Mouse (Mus musculus) CD4-positive, CD25-positive, alpha-beta regulatory T cell, adult 2 months (primary cell): ENCODE data around the gene Jade2.

Experiments
- DNase-seq: peaks from one replicate; pipeline ENCODE4 v3.0.0-alpha.2; 2012; ENCODE audit warnings: low read depth, low spot score

Jade2 gene

DNA sequence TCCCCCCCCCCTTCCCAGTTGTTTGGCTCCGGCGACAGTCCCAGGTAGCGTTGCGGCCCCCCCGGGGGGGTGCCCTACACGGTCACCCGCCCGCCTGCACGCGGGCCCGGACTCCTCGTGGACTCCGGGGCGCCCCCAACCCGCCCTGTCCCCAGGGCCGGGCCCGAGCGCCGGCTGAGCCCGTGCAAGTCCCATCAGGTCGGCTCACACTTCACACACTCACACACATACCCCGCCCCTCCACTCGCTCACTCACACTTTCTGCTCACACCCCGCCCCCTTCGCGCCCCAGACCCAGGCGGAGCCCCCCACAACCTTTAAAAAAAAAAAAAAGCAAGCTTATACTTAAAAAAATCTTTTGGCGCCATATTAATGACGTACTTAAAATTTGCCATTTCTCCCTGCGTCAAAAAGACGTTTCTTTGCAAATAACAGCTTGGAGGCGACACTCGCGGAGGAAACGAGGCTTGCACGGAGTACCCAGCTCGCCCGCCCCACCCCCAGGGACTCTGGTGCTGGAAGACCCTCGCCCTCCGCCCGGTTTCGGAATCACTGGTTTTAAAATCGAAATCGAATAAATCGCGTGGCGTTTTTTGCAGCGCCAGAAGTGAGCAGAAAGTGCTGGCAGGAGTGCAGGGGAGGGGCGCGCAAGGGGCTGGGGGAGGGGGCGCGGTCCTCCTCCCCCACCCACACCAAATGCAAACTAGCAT lies 520 bp upstream of the Jade2 start:
- peak; percentile 91 for DNase-seq

DNA sequence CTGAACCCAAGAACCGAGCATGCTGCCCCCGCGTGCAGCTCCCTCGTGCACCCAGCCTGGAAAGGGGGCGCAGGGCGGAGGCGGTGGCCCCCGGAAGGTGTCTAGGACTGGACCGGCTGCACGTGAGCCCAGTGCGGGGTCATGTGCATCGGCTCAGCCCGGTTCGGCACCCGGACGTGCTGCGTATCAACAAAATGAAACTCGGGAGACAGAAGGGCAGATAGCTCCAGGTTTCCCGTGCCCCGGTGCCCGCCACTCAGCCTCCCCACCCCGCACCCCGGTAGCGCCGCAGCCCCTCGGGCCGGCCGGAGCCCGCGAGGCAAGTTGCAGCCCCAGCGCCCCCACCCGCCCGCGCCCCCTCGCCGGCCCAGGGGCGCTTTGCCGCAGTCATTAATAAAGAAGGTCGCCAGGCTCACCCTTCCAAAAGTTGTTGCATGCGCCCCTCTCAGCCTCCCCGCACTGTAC lies 805 bp downstream of the Jade2 start:
- no peak for DNase-seq

- peak; percentile 83 for DNase-seq
Observed at GRCm38 (mm10) chr11:51855818-51856615, 1.4 kb downstream of the Jade2 start.

- peak; percentile 88 for DNase-seq
Observed at GRCm38 (mm10) chr11:51854981-51855817, 2.3 kb downstream of the Jade2 start.

GRCm38 (mm10) chr11:51852595-51852994 lies 4.9 kb downstream of the Jade2 start:
- no peak for DNase-seq

DNA sequence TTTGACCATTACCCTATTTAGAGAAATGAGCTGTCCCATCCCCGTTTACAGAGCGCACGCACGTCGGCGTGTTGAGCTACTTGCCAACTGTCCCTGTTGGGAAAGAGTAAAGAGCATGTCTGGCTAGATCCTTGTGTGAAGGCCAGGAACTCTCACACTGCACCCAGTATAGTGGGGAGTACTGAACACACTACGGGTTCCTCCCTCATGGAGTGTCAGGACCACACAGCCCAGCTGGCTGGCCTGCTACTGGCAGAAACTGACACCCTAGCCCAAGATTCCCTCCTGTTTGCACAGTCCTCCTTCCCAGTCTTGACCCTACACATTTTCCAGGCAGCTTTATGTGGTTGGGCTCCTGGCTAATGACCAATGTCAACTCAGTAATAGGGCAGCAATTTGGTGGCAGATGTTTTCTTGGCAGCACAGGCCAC lies 5.3 kb downstream of the Jade2 start:
- DNase-seq: no peak

DNA sequence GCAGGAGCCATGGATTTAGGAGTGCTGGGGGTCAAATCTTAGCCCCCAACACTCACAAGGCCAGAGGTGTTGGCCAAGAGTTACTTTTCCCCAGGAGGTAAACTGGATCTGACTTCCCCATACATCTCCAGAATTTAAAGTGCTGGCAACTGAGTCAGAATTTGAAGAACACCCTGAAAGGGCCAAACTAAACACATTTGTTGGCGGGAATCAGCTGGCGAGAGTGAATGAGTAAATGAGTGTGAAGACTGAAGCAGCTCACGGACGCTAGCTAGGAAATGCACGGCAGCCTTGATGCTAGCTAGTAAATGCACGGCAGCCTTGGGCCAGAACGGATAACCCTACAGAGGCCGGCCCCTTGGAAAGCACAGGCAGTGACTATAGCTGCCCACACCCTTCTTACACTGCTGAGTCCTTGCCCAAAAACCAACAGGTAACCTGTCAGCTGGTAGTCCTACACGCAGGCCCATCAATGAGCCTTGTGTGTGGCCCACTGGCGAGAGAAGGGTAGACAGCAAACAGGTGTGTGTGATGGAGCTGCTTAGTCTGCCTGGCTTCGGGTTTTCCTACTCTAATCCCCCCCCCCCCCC lies 6.6 kb downstream of the Jade2 start:
- no peak for DNase-seq

GRCm38 (mm10) chr11:51848324-51848723 lies 9.1 kb downstream of the Jade2 start:
- no peak for DNase-seq

DNA sequence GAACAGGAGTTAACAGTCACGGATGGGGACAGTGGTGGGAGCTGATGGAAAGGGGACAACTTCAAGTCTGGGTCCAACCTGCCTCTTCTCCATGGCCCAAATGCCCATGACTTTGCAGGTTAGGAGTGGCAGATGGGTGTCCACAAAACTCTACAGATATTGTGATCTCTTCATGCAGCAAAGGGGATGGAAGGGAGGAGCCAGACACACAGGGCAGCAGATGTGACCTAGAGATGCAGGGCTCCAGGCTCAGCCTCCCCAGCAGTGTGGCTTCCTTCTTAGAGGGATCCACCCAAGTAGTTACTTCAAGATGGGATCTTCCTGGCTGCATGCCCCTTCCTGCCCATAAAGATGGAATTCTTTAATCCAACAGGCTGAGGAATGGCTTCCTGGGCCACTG lies 9.6 kb downstream of the Jade2 start:
- DNase-seq: no peak

- DNase-seq: no peak
Observed at GRCm38 (mm10) chr11:51845981-51846883, 11.2 kb downstream of the Jade2 start.

- DNase-seq: peak; percentile 30
Observed at GRCm38 (mm10) chr11:51844529-51845098, 12.8 kb downstream of the Jade2 start.

DNA sequence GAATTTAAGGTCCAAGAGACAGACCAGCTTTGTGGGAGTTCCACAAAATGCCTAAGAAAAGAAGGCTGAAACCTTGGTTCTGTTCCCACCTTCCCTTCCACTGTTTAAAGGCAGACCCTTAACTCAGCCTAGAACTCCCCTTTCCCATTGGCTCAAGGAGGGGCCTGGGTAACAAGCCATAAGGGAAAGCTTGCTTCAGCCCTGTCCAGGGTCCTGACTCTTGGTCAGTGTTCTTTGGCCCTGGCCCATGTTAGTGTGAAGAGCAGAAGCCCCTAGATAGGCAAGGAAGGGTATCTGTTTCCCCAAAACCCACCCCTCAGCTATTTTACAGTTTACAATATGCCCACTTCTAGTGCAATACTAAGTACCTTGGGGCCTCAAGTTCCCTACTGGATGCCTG lies 13.6 kb downstream of the Jade2 start:
- DNase-seq: no peak

- peak; percentile 82 for DNase-seq
Observed at GRCm38 (mm10) chr11:51843168-51843567, 14.3 kb downstream of the Jade2 start.

DNA sequence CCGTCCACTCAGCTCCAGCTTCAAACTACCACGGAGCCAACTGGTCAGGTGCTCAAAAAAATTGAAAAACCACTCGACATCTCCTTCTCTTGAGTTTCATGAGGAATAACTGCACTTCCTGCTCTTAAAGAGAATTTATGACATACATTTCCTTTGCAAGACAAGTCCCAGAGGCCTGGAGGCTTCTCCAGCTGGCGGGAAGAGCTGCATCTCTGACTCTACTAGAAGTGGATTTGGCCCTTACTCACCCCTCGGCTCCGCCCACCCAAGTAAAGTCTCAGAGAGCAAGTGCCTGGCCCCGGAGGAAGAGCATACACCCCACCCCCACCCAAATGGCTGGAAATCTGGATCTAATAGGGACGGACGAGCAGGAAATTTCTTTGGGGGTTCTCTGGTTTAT lies 16.3 kb downstream of the Jade2 start:
- DNase-seq: no peak

GRCm38 (mm10) chr11:51840657-51841056 lies 16.8 kb downstream of the Jade2 start:
- no peak for DNase-seq

- no peak for DNase-seq
Observed at GRCm38 (mm10) chr11:51839973-51840372, 17.5 kb downstream of the Jade2 start.

GRCm38 (mm10) chr11:51839106-51839505 lies 18.3 kb downstream of the Jade2 start:
- DNase-seq: no peak

DNA sequence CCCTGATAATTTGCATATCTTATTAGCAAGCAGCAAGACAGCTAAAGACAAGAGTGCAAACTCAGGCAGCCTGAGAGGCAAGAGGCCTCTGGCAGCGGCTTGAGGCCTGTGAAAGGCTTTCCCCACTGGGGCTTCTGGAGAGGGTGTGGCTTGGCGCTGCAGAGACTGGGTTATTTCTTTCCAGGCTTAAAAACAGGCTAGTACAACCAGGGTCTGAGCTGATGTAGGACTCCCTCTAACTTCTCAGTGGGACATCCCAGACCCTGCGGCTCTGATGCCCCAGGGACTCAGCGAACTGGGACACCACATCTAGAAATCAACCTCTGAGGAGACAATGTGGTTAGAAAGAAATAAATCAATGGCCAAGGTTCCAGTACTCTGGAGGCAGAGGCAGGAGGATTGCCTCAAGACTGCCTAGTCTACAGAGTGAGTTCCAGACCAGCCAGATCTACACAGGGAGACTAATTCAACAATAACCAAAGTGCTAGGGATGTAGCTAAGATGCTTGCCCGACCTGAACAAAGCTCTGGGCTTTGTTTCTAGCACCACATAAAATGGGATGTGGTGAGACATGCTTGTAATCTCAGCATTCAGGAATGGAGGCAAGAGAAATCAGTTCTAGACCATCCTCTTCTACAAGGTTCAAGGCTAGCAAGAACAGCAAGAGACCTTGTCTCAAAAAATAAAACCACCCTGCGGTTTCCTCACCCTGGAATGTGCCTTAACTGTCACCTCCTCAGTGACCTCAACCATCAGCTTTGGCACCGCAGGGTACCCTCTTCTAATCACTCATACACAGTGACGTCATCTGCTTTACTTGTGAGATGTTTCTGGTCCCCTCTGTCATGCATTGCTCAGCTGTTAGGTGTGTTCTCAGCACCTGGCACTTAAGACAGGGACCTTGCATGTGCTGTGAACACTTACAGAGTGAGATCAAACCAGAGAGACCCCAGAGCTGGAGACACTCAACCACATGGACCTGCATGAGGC lies 20.0 kb downstream of the Jade2 start:
- peak; percentile 47 for DNase-seq

DNA sequence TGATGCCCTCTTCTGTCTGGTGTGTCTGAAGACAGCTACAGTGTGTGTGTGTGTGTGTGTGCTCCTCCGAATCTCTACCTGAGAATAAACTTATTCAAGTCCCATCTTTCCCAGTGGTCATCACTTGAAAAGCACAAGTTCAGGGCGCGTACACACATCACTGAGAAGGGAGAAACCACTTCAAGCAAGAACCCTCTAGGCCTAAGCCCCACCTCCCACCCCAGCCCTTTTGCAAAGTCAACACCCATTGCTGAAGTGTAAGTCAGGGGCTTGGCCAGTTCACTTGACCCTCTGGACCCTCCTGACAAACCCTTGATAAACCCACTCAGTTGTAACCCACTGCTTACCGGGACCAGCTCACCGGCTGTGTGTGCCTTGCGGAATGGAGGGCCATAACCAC lies 20.9 kb downstream of the Jade2 start:
- DNase-seq: no peak
